Mouse (Mus musculus): ENCODE results near the gene Fam53a.

DNA sequence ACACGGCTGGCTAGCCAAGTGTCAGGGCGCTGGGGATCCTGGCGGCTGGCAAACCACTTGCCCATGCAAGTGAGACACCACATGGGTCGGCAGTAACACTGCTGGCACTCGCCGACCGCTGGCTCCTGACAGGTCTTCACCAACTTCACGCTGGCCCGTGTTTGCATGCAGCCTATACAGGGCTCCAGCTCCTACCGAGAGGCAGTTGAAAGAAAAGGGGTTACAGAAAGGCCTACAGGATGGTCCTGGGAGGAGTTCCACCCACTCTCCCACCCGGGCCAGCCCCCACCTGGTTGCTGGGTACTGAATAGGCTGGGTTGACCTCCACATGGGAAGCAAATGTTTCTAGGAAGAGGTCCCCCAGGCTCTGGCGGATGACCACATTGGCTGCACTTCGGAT, 25.0 kb upstream of the Fam53a start:
- TF ChIP-seq GATA1 (IDR thresholded peaks at IDR 0.05; ENCODE audit: low read length) (no peak), TAL1 (IDR thresholded peaks at IDR 0.05; ENCODE audit: low read length) (no peak)
